Mouse (Mus musculus): ENCODE results near the gene Arhgef9.

Arhgef9 gene

GRCm38 (mm10) chrX:95196104-95196919 is at the start of gene Arhgef9:
Gene Arhgef9 (minus strand): TSS chrX:95196856.
- DNase-seq (ENCODE audit: low spot score in 2 of 2) = no peak

GRCm38 (mm10) chrX:95238896-95239295 is 42.2 kb upstream of the Arhgef9 start:
- DNase-seq (ENCODE audit: low spot score in 2 of 2) = no peak

GRCm38 (mm10) chrX:95195363-95196103 is 1.1 kb downstream of the Arhgef9 start:
- DNase-seq (ENCODE audit: low spot score in 2 of 2) = no peak

- DNase-seq (ENCODE audit: low spot score in 2 of 2) = peak in 1 of 2 experiments; percentile 2
These were observed 20.7 kb downstream of the Arhgef9 start for GRCm38 (mm10) chrX:95175978-95176377.

GRCm38 (mm10) chrX:95166317-95166716 is 30.3 kb downstream of the Arhgef9 start:
- peak; percentile 75 to 76 for DNase-seq (ENCODE audit: low spot score in 2 of 2)

GRCm38 (mm10) chrX:95165671-95166127 is 31.0 kb downstream of the Arhgef9 start:
- peak in 1 of 2 experiments; percentile 1 for DNase-seq (ENCODE audit: low spot score in 2 of 2)

- peak in 1 of 2 experiments; percentile 0 for DNase-seq (ENCODE audit: low spot score in 2 of 2)
These were observed 32.5 kb downstream of the Arhgef9 start for GRCm38 (mm10) chrX:95164140-95164539.

GRCm38 (mm10) chrX:95163452-95163851 is 33.2 kb downstream of the Arhgef9 start:
- no peak for DNase-seq (ENCODE audit: low spot score in 2 of 2)

- no peak for DNase-seq (ENCODE audit: low spot score in 2 of 2)
These were observed 39.7 kb downstream of the Arhgef9 start for GRCm38 (mm10) chrX:95156833-95157386.

GRCm38 (mm10) chrX:95138636-95139035 is 58.0 kb downstream of the Arhgef9 start:
- DNase-seq (ENCODE audit: low spot score in 2 of 2) = no peak

GRCm38 (mm10) chrX:95133502-95133901 is 63.2 kb downstream of the Arhgef9 start:
- no peak for DNase-seq (ENCODE audit: low spot score in 2 of 2)

GRCm38 (mm10) chrX:95132996-95133395 is 63.7 kb downstream of the Arhgef9 start:
- DNase-seq (ENCODE audit: low spot score in 2 of 2) = no peak

- no peak for DNase-seq (ENCODE audit: low spot score in 2 of 2)
These were observed 64.9 kb downstream of the Arhgef9 start for GRCm38 (mm10) chrX:95131783-95132182.

GRCm38 (mm10) chrX:95123462-95123861 is 73.2 kb downstream of the Arhgef9 start:
- no peak for DNase-seq (ENCODE audit: low spot score in 2 of 2)

GRCm38 (mm10) chrX:95104361-95104760 is 92.3 kb downstream of the Arhgef9 start:
- DNase-seq (ENCODE audit: low spot score in 2 of 2) = no peak

GRCm38 (mm10) chrX:95087674-95088073 is 109.0 kb downstream of the Arhgef9 start:
- no peak for DNase-seq (ENCODE audit: low spot score in 2 of 2)

- no peak for DNase-seq (ENCODE audit: low spot score in 2 of 2)
These were observed 119.5 kb downstream of the Arhgef9 start for GRCm38 (mm10) chrX:95077013-95077699.

GRCm38 (mm10) chrX:95027907-95028306 is 168.7 kb downstream of the Arhgef9 start:
- no peak for DNase-seq (ENCODE audit: low spot score in 2 of 2)

- peak; percentile 3 to 14 for DNase-seq (ENCODE audit: low spot score in 2 of 2)
These were observed 170.2 kb downstream of the Arhgef9 start, which contains the start of gene Spin4 for GRCm38 (mm10) chrX:95026361-95026892. Gene Spin4 (minus strand): TSS chrX:95026682.

GRCm38 (mm10) chrX:95025779-95026360 is 170.8 kb downstream of the Arhgef9 start:
- DNase-seq (ENCODE audit: low spot score in 2 of 2) = no peak

- DNase-seq (ENCODE audit: low spot score in 2 of 2) = no peak
These were observed 184.6 kb downstream of the Arhgef9 start for GRCm38 (mm10) chrX:95012033-95012432.
